Mouse (Mus musculus) gastrocnemius, postnatal 10 days (tissue): Measurements from ENCODE around the gene Aif1. TPM values are rescaled to one million over a fixed set of nuclear protein-coding genes. Genes with fewer than 3 reads are reported as not detected.
A peak's percentile ranks its signal among the peaks of the same experiment; 100 is the strongest.

Source experiments
- DNase-seq: peaks from one replicate; pipeline ENCODE4 v3.0.0; 2021; ENCODE audit warnings: mixed read lengths
- total RNA-seq, 2 experiments: library from RNA; stranded (reverse); gene quantifications; 2 replicates each; pipeline ENCODE4 v1.2.3; 2021

Aif1 gene
- total RNA-seq, 2 experiments from 2014 or later = 2.4 to 2.6 TPM

DNA sequence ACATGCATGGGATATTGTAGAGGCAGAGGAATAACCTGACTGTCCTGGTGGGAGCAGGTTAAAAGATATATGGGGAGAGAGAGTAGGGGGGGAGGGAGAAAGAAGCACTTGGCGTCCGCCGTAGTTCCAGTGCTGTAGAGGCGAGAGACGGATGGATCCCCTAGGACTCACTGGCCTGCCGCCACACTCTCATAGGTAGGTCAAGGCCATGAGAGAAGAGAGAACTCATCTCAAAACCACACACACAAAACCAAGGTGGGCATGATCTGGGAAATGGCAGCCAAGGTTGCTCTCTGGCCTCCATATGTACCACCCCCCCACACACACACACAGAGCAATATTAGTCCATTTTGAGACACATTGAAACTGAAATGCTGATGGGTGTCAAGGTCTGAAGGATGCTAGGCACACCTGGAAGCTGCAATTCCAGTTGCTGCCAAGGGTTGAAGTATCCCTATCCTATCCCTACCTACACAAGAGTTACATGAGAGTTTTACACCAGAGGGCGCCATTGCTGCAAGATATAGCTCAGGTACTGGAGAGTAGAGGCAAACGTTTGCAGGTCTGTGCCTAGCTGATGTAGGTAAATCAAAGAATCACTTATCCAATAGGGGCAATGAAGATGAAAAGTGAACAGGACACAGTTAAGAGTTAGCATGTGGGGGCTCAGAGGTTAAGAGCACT, 9.4 kb downstream of the Aif1 start:
- no peak for DNase-seq

DNA sequence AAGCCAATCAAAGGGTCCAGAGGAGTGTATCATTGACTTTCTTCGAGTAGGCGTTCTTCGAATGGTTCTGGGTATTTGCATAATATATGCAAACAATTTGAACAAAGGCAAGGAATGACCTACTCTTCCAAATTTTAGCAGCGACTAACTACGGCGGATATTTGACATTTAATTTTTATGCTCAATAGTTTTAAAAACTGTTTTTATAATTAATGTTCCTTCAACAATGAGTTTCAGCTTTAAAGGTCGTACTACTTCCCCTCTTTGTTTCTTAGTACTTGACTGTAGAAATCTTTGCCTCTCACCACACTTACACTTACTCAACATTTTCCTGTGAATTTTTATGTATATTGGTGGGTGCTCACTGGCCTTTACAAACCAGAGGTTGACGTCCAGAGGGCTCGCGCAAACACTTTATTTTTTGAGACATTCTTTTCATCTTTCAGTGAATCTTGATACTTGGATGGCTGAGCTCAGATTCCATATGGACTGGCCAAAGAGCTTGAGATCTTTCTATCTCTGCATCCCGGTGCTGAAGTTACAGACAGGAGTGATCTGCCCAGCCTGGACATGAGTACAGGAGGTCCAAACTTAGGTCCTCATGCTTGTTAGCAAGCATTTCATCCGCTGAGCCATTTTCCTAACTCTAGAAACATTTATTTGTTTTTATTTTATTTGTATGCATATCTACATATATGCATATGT, 10.3 kb downstream of the Aif1 start:
- DNase-seq = no peak

DNA sequence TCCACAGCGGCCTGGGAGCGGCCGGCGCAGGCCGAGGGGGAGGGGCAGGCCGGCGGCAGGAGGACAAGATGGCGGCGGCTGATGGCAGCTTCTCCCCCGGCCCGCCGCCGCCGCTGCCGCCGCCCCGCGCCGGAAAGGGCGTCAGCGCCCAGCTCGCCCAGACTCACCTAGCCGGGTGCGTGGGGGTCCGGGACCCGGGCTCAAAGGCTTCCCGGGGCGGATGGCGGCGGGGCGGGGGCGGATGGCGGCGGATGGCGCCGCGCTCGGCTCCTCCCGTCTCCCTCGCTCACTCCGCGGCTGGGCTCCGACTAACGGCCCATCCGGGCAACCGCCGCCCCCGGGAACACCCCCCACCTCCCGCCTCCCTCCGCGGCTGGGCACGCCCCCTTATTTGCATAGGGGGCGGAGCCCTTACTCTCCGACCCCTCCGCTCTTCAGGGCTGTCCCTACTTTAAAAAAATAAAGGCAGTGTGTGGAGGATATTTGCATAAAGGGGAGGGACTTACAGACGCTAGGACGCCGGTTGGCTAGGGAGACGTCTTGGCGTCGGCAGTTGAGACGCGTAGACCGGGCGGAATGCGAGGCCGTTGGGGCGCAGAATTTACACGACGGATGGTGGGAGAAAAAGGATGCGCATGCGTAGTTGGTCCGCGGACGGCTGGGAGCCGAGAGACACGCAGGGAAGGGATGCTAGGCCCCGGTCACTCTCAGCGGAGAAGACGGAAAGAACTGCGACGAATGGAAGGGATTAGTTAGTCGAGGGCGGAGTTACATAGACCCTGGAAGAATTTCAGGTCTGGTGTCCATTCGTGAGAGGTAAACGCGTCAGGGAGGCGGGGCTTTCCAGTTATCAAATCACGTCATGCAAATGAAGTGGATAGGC, 11.1 kb downstream of the Aif1 start, which contains the start of gene Prrc2a:
TSS of gene Prrc2a (minus strand) at position 330 of the 883 bp plus-strand sequence.
- DNase-seq = peak; percentile 96

DNA sequence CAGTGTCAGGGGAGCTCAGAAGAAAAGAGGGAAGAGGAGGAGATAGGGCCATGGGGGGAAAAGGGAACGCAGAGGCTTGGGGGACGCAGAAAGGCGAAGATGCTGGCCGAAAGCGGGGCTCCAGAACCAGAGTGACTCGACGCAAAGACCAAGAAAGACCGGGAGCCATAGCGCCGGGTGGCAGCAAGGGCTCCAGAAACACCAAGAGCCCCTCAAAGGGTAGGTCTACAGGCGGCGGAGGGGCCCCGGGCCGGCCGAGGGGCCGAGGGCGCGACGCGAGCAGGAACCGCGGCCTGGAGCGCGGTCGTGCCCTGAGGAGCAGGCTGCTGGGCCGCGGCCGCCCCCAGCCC, 11.7 kb downstream of the Aif1 start:
- DNase-seq = no peak

DNA sequence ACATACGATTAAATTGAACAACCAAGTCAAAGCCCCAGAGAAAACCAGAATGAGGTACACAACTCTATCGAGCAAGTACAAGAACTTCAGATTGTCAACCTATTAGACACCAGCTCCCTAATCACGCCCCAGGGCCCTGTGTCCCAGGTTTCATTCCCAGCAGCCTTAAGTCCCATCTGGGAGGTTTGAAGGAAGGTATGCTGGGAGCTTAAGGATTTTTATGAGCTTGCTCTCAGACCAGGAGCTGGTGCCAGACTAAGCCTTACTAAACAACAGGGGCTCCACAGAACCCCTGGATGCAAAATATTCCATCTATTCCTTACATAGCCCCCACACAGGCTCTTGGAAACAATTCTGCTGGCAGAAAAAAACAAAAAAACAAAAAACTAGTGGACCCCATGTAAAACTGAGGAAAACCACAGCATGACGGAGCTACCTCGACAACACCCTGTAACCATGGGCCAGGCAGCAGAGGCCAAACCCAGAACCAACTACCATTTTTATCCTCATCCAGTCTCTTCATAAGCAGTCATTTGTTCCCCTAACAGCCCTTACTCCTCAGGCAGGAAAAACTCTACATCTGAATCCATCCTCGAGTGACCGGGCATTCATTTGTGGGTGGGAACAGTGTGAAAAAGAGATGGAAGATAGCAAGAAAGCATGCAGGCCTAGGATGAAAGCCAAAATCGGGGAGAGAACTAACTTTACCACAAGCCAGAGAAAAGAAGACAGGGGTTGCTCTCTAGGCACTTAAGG, 12.4 kb downstream of the Aif1 start:
- no peak for DNase-seq

DNA sequence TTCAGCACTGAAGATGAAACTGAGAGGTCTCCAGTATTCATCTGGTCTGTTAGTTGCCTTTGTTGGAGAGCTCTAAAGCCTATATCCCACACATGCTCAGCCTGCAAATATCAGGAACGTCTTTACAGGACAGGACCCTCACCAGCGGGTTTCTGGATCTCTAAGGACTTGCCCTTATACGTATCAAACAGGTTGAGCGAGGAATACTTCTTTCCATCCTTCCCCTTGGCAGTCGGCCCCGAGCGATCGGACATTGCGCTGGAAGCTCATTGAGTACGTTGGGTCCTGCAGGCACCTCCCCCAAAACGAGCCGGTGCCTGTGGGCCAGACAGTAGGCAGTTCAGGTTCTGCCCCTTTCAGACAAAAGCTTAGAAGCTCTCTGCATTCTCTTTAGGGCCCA, 13.1 kb downstream of the Aif1 start:
- no peak for DNase-seq

DNA sequence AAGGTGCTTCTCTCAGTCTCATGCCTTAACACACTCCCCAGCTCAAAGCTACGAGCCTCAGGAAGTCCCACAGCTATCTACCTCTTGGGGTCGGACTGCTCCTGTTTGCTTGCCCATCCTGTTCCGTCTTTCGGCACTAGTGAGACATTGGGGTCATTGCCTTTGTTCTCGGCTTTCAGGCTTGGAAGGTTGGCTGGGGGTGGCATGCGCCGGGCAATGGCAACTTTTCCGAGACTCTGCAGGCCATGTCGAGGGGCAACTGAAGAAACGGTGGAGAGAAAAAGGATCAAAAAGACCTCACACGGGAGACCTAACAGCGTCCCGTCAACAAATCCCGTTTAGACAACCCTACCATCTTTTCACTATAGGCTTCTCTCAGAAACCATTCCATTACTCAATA, 13.7 kb downstream of the Aif1 start:
- no peak for DNase-seq

DNA sequence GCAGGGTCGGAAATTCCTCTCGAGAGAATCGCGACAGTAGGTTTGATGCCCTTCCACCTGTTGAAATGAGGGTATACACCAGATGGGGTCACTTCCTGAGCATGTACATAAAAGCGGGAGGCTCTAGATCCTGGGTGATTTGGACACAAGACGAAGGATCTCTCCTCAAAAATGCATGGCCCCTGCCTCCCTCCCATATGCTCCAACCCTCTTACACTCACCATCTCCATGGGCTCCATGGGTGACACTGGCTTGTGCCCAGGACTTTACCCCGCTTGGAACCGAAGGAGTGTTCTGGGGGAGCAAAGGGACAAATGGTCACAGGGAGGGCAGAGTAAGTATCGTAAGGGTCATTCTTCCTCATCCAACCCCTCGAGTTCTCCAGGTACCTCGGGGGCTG, 14.4 kb downstream of the Aif1 start:
- DNase-seq = no peak

DNA sequence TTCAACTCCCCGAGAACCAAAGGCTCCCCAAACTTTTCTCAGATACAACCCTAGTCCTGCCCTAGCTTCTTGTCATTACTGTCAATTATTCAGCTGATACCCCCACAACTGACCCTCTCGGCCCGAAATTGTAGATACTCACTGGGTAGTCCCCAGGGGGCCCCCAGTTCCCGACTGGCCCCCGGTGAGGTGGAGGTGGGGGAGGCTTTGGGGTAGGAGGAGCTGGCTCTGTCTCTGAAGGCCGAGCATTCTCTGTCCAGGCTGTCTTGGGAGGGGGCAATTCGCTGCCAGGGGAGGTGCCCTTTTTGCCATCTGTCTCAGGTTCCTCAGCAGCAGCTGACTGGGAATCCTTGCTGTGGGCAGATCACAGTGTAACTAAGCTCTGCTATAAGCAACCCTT, 16.2 kb downstream of the Aif1 start:
- DNase-seq = no peak

DNA sequence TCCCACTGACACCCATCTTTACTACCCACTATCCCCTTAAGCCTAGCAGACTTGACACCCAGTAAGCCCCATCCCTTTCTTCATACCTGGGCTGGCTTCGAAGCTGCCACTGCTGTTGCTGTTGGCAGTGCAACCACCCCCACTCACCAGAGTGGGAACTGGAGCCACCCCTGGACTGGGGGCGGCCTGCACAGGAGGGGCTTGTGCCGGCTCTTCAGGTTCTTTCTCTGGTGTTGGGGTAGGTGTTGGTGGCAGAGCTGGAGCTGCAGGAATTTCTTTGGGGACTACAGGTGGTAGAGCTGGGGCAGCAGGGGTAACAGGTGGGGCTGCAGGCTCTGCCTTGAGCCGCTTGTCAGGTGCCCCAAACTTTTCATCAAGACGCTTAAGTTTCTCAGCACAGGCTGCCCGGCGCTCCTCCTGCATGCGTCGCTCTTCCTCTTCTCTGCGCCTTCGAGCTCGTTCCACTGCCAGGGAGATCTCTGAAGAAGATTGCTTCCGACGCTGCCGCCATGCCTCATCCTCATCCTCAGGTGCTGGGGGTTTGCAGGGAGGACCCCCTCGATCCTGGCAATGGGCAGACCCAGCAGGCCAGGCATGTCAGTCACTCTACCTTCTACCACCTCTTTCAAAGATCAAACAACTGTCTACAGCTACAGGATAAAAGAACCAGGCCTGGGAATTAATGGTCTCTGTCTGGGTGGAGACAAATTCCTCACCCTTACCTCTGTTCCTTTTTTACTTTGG, 16.8 kb downstream of the Aif1 start:
- no peak for DNase-seq

DNA sequence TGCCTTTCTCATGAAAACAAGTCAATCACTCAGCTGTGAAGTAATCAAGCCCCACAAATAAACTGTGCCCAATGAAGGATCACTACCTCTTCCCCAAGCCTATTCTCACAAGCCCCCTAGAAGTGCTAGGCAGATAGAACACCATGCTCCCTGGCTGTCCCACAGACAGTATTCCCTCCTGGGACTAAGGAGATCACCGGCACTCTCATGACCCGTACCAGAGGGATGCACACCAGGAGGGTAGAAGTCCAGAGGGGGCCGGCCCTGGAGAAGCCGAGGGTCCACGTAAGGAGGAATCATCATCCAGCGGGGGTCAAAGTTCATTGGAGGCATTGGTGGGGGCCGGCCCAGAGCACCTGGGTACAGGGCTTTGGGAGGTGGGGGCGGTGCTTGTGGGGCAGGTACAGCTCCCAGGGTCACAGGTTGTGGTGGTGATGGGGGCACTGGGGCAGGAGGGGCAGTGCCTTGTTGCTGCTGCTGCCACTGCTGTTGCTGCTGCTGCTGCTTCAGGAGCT, 18.1 kb downstream of the Aif1 start:
- no peak for DNase-seq

DNA sequence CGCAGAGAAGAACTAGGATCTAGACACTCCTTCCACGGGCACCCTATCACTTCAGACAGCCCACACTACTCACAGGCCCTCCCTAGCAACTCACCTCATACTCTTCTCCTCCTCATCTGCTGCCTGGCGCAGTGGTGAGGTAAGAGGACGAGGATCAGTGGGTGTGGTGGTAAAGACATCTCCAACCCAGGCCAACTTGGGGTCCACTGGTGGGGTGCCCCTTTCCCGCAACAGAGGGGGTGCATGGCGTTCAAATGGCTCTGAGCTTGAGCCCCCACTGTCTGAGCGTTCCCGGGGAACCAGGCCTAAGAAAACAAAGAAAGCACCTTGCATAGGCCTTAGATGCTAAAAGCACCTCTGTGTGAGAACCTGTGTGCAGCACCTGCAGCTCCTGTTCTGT, 18.6 kb downstream of the Aif1 start:
- no peak for DNase-seq

DNA sequence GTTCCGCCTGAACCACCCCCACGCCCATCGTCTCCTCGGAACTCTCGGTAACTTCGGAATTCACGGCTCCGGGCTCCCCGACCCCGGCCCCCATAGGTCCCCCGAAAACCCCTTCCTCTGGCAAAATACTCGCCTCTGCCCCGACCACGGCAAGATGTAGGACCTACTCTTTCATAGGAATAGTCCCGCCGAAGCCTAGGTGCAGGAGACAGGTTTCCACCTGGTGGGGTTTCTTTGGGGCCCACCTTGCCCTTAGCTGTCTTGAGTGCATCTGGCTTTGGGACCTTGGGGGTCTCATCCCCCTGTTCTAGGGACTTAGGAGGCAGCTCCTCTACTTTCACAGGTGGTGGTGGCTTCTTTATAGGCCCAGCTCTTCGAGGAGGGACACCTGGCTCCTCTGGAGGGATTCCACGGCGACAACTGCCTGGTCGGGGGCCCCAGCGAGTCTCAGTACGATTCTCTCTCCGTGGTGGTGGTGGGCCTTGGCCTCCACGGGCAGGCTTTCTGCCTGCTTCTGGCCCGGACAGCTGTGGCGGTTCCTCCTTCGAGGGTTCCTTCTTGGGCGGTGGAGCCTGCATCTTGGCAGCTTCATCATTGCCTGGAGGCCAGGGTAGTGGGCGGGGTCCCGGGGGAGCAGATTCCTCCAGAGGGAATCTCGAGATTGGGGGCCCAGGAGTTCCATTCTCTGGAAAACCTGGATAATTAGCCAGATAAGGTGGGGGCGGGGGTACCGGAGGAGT, 19.2 kb downstream of the Aif1 start:
- DNase-seq = no peak

DNA sequence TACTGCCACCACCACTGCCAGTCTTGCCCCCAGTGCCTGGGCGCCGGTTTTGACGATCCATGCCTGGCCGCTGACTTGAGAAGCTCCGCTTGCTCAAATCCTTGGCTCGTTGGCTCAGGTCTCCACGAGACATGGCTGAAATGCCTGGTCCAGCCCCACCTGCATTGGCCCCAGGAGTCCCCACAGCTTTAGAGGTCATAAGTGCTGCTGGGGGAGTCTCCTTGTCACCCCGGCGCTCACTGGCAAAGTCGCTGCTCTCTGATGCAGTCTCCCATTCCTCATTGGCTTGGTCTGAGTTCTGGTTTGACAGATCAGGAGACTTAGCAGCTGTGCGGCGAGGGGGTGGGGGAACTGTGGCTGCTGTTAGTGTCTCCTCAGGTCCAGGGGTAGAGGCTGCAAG, 20.4 kb downstream of the Aif1 start:
- no peak for DNase-seq

DNA sequence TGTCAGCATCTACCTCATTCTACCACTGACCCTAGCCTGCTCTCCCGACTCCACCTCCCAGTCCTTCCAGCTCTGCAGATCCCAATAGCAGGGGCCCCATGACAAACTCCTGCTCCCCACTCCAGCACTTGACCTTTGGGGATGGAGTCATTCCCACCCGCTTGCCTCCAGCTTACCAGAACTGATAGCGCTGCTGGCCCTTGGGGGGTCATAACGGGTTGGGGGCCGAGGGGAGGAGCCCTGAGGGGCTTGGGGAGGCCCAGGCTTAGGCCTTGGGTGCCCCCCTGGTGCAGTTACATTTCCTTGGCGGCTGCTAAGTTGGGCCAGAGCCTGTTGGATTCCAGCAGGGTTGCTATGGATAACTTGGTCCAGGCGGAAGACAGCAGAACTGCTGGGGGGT, 21.3 kb downstream of the Aif1 start:
- no peak for DNase-seq

DNA sequence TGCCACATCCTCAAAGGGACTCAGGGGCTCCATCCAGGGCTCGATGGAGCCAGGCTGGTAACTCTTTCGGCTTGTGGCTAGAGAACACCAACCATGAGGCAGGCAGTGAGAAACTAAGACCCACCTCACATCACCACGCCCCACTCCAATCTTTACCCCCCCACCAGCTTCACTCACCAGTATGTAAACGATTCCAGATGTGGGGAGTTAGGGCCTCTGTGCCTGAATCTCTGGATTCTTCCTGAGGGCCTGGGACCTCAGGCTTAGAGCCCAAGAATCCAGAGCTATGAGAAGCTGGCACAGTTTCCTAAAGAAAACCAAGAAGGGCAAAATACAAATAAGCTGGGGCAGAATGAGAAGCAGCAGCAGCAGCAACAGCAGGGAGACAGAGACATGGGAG, 21.9 kb downstream of the Aif1 start:
- no peak for DNase-seq

DNA sequence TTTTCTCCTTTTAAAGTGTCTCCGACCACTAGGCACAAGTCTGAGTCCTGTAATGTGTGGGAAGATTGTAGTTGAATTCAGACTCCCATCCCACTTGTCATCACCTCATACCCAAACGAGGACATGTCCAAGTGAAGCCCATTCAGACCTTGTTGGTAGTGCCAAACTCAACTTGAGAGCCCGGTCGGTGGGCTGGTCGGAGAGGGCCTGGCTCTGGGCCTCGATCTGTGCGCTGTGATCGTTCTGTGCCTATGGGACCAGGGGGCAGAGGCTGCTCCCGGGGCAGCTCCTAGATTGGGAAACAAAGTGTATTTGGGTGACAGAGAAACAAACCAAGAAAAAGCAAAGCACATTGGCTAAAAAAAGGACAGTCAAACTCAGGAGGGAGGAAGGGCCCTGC, 22.8 kb downstream of the Aif1 start:
- DNase-seq = no peak

DNA sequence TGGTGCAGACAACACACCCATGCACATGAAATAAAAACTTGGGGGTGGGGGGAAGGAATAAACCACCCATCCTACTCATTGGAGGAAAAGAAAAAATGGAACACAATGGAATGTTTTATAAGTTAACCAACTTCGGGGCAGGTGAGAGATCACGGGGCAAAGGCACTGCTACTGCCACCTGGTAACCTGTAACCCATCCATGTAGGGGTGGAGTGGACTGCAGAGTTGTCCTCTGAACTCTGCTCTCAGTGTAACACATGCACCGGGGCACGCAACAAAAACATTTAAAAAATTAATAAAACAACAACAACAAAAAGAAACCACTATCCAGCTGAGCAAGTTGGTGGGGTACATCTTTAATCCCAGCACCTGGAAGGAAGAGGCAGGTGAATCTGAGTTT, 23.7 kb downstream of the Aif1 start:
- no peak for DNase-seq

DNA sequence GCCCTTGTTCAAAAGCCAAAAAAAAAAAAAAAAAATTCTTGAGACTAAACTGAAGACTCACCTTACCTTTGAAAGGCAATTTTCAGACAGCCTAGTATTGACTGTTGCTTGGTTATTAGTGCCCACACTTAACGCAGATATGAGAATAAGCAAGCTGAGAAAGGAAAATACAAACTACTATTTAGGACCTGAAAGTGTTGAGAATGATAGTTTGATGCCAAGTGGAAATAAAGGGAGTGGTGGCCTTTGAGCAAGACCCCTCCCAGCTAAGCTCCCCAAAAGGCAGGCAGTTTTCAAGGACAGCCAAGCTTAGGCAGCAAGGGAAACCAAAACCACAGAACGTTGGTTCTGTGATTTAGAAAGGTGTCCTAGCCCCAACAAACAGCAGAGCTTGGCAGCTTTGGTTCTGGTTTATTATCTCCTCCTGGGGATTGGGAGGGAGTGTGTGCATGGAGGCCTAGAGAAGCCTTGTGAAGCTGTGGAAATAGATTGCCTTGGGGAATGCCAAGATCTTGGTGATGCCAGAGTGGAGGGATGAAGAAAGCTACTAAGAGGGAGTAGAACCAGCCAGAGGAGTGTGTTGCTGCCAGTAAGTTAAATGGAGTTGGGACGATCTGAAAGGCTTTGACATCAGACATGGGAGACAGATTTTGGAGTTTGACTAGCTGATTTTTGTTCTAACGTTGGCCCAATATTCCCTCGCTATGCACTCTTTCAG, 27.8 kb downstream of the Aif1 start:
- no peak for DNase-seq

DNA sequence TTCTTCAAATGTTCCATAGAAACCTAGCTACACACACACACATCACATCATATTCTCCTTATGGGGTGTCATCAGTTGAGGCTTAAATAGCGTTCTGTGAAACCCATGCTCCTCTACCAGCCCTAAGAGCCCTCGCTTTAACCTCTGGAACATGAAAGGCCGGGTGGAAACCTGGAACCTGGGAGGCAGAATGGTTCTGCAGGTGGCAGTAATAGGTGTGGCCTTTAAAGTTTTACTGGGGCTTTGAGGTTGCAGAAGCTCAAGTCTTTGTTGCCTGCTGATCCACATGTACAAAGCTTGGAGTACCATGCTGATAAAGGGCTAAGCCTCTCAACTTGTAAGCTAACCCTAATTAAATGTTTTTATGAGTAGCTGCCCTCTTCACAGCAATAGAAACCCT, 28.5 kb downstream of the Aif1 start:
- DNase-seq = no peak
